Mouse (Mus musculus) forebrain, embryonic 13.5 days (tissue): ENCODE measurements around the gene Hdac9. TPM values are rescaled to one million over a fixed set of nuclear protein-coding genes. Genes with fewer than 3 reads are reported as not detected.

Experiments
- ATAC-seq: fragments of 200-750 bp; cut with Nextera tagmentation; 2 replicates; pipeline ENCODE4 v1.8.0; 2017
- H3K27ac ChIP-seq: fragments of 300-500 bp; sonication (generic); 2 replicates; pipeline ENCODE4 v1.5.1; 2015; ENCODE audit warnings: inconsistent platforms, mild to moderate bottlenecking, moderate library complexity
- H3K27me3 ChIP-seq: fragments of 300-500 bp; sonication (generic); 2 replicates; pipeline ENCODE4 v1.6.1; 2015; ENCODE audit warnings: mild to moderate bottlenecking, inconsistent platforms
- H3K36me3 ChIP-seq: fragments of 300-500 bp; sonication (generic); 2 replicates; pipeline ENCODE4 v1.6.1; 2015; ENCODE audit warnings: mild to moderate bottlenecking, inconsistent platforms; ENCODE audit not compliant: poor library complexity, severe bottlenecking
- H3K4me1 ChIP-seq: fragments of 300-500 bp; sonication (generic); 2 replicates; pipeline ENCODE4 v1.6.1; 2015; ENCODE audit warnings: inconsistent platforms
- H3K4me2 ChIP-seq: fragments of 300-500 bp; sonication (generic); 2 replicates; pipeline ENCODE4 v1.6.1; 2015; ENCODE audit warnings: inconsistent platforms, mild to moderate bottlenecking, moderate library complexity
- H3K4me3 ChIP-seq: fragments of 300-500 bp; sonication (generic); 2 replicates; pipeline ENCODE4 v1.5.1; 2015; ENCODE audit warnings: mild to moderate bottlenecking, inconsistent platforms
- H3K9ac ChIP-seq: fragments of 300-500 bp; sonication (generic); 2 replicates; pipeline ENCODE4 v1.6.1; 2015; ENCODE audit warnings: mild to moderate bottlenecking, inconsistent platforms
- H3K9me3 ChIP-seq: fragments of 300-500 bp; sonication (generic); replicated peaks from 2 replicates; pipeline ENCODE4 v1.6.1; 2016; ENCODE audit warnings: inconsistent platforms
- WGBS: fragments of 180-500 bp; shearing (Covaris S2); methylation state at CpG from one replicate; pipeline ENCODE4 v1.1.7; 2015; 5-methylcytosine and 5-hydroxymethylcytosine counted together
- polyA plus RNA-seq: library from polyadenylated mRNA; unstranded; fragments of >200 nt; fragmentation: Nextera tagmentation; extraction: Ambion mirVana; gene quantifications from 2 replicates; pipeline ENCODE4 v1.2.1, GENCODE M21; 2015

Hdac9 gene
- polyA plus RNA-seq, 1 experiment from 2014 or later = 10.5 TPM

GRCm38 (mm10) chr12:34284888-34285287 lies 632.0 kb downstream of the Hdac9 start:
- no peaks in the 10 kb centered on the region for H3K4me1 ChIP-seq
- no peaks in the 10 kb centered on the region for H3K9me3 ChIP-seq
- no peak for ATAC-seq
- H3K27ac ChIP-seq = no peak overlapping the region
- H3K36me3 ChIP-seq = no peaks in the 10 kb centered on the region
- H3K4me2 ChIP-seq = no peak overlapping the region
- no peak overlapping the region for H3K4me3 ChIP-seq
- H3K27me3 ChIP-seq = no peaks in the 10 kb centered on the region
- no peak overlapping the region for H3K9ac ChIP-seq

GRCm38 (mm10) chr12:34284396-34284795 lies 632.5 kb downstream of the Hdac9 start:
- Histone ChIP-seq H3K27ac (no peak overlapping the region), H3K9me3 (no peaks in the 10 kb centered on the region), H3K36me3 (no peaks in the 10 kb centered on the region), H3K4me3 (no peak overlapping the region), H3K9ac (no peak overlapping the region), H3K4me1 (no peaks in the 10 kb centered on the region), H3K27me3 (no peaks in the 10 kb centered on the region), H3K4me2 (no peak overlapping the region)
- no peak for ATAC-seq
- 88% methylated on average over 3 of the region's 3 CpGs for WGBS

DNA sequence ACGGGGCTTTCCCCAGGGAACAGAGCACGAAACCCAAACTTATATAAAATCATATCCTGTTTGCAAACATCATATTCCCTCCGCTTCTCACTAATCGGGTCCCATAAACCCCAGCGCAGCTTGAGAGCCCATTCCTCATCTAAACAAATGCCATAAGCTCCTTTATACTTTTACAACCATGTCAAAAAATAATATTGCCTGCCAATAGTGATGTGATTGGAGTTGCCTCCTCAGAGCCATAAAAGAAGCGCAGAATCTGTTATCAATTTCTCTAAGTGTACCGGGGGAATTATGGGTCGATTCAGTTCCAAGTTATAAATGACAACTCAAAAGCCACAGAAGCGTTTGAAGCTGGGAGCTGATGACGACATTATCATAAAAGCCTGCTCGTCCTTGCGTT lies 638.1 kb downstream of the Hdac9 start:
- WGBS = 82% methylated on average over 12 of the region's 12 CpGs
- Histone ChIP-seq H3K4me1 (no peaks in the 10 kb centered on the region), H3K36me3 (no peaks in the 10 kb centered on the region), H3K27ac (no peak overlapping the region), H3K4me2 (no peak overlapping the region), H3K9me3 (no peaks in the 10 kb centered on the region), H3K4me3 (no peak overlapping the region), H3K27me3 (no peaks in the 10 kb centered on the region), H3K9ac (no peak overlapping the region)
- no peak for ATAC-seq

DNA sequence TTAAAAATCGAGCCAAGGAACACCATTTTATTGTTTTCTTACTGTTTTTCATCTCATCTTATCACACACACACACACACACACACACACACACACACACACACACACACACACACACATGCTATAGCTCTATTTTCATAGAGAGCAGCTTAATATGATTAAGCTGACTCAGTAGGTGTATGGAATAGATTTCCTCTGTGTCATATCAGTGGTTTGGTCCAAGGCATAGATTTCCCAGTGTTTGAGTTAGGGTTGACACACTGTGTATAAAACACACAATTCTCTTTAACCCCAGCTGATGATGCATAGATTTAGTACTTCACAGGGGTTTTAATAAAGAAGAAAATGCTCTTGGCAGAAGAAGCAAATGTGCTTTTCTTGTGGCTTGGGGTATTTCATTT lies 643.1 kb downstream of the Hdac9 start:
- Histone ChIP-seq H3K9ac (no peak overlapping the region), H3K36me3 (no peaks in the 10 kb centered on the region), H3K4me2 (no peak overlapping the region), H3K27ac (no peak overlapping the region), H3K27me3 (no peaks in the 10 kb centered on the region), H3K9me3 (no peaks in the 10 kb centered on the region), H3K4me1 (no peaks in the 10 kb centered on the region), H3K4me3 (no peak overlapping the region)
- WGBS = 73% methylated on average over 1 of the region's 1 CpGs
- ATAC-seq = no peak

DNA sequence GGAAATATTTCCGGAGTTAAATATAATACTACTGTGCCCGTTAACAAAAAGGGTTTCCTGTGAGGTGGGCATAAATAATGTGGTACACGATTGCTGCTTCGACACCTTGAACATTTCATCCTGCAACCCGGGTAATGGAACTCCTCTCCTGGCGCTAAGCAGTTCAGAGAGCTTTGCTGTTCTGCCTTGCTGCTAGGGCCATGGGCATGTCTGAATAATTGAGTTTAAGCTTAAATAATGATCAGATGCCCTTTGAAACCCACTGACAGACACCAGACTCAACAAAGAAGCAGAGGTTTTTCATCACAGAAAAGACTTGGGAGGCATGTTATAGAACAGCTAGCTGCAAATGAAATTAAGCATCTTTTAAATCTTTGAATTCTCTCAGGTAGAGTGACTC lies 646.8 kb downstream of the Hdac9 start:
- H3K36me3 ChIP-seq = no peaks in the 10 kb centered on the region
- H3K4me1 ChIP-seq = no peaks in the 10 kb centered on the region
- no peak overlapping the region for H3K4me2 ChIP-seq
- H3K27me3 ChIP-seq = no peaks in the 10 kb centered on the region
- no peak overlapping the region for H3K9ac ChIP-seq
- 68% methylated on average over 6 of the region's 6 CpGs for WGBS
- no peak overlapping the region for H3K4me3 ChIP-seq
- no peaks in the 10 kb centered on the region for H3K9me3 ChIP-seq
- no peak for ATAC-seq
- H3K27ac ChIP-seq = no peak overlapping the region

- no peak for ATAC-seq
- Histone ChIP-seq H3K4me1 (no peaks in the 10 kb centered on the region), H3K27ac (no peak overlapping the region), H3K9ac (no peak overlapping the region), H3K9me3 (no peaks in the 10 kb centered on the region), H3K4me3 (no peak overlapping the region), H3K36me3 (no peaks in the 10 kb centered on the region), H3K4me2 (no peak overlapping the region), H3K27me3 (no peaks in the 10 kb centered on the region)
- 81% methylated on average over 13 of the region's 13 CpGs for WGBS
Measured at GRCm38 (mm10) chr12:34269472-34270040, 647.3 kb downstream of the Hdac9 start.

DNA sequence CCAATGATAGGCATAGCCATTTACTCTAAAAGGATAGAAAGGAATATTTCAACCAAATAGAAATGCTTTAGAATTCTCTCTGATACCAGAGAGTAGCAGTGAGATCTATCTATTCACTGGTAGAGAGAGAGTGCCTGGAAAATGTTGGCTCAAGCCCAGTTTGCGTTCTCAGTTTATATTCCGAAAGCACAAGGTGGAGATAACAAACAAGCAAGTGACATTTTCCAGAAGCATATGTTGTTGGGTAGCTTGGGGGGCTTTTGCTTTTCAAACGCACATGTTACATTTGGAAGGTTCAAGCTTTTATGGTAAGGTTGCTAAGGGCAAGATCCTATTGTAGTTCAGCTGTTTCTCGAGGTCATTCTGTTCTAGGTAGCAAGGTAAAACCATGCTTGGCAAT lies 657.2 kb downstream of the Hdac9 start:
- no peaks in the 10 kb centered on the region for H3K36me3 ChIP-seq
- WGBS = 86% methylated on average over 4 of the region's 4 CpGs
- no peak for ATAC-seq

GRCm38 (mm10) chr12:34249160-34249559 lies 667.7 kb downstream of the Hdac9 start:
- H3K9ac ChIP-seq = no peak overlapping the region

More for the DNA sequence above, 657.2 kb downstream of the Hdac9 start:
- H3K27ac ChIP-seq = no peak overlapping the region
- H3K4me3 ChIP-seq = no peak overlapping the region
- no peaks in the 10 kb centered on the region for H3K4me1 ChIP-seq
- no peak overlapping the region for H3K9ac ChIP-seq
- H3K4me2 ChIP-seq = no peak overlapping the region
- H3K27me3 ChIP-seq = no peaks in the 10 kb centered on the region
- H3K9me3 ChIP-seq = no peaks in the 10 kb centered on the region

DNA sequence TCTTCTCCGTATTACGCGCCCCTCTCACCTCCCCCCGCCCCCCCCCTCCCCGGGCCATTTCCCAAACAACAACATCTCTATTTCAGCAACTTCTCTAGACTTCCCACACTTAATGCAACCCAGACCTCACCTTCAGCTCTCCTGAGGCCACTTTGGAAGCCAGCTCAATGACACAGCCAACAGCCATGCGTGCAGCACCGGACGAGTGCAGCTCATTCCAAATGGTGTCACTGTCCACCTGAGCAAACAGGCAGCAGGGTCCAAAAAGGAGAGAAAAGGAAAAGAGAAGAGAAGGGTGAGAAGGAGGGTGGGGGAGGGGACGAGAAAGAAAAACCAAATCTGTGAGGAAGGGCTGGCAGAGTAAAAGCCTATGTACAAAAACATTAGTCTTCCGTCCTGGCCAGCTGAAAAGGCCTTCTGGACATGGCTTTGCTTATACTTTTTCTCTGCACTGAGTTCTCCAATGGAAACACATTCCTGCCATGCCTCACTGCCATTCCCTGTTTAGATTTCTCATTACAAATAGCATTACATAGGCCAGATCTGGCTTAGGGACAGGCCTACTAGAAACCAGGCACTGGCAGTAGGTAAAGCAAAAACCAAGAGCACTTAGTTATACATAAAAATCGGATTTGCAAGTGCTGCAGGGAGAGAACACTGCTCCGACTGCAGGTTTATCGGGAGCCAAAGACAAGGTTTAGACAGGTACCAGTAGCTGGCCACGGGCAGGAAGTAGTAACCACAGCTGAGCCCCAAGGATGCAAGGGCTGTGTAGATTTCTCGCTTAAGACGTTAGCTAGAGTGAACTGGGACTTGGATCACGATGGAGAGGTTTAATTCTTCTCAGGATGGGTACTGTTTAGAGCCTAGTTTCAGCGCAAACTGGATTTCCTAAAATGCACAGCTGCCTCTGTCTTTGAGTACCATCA lies 668.4 kb downstream of the Hdac9 start:
- H3K27ac ChIP-seq = no peak overlapping the region
- no peaks in the 10 kb centered on the region for H3K9me3 ChIP-seq
- H3K36me3 ChIP-seq = no peaks in the 10 kb centered on the region
- H3K27me3 ChIP-seq = no peaks in the 10 kb centered on the region
- ATAC-seq = no peak
- no peak overlapping the region for H3K4me2 ChIP-seq
- H3K4me3 ChIP-seq = no peak overlapping the region
- H3K4me1 ChIP-seq = no peaks in the 10 kb centered on the region
- 91% methylated on average over 18 of the region's 18 CpGs for WGBS
- no peak overlapping the region for H3K9ac ChIP-seq

More at GRCm38 (mm10) chr12:34249160-34249559, 667.7 kb downstream of the Hdac9 start:
- ATAC-seq = no peak
- H3K36me3 ChIP-seq = no peaks in the 10 kb centered on the region
- H3K27me3 ChIP-seq = no peaks in the 10 kb centered on the region
- no peaks in the 10 kb centered on the region for H3K9me3 ChIP-seq
- 89% methylated on average over 1 of the region's 1 CpGs for WGBS
- no peak overlapping the region for H3K4me3 ChIP-seq
- no peak overlapping the region for H3K4me2 ChIP-seq
- no peaks in the 10 kb centered on the region for H3K4me1 ChIP-seq
- no peak overlapping the region for H3K27ac ChIP-seq

- Histone ChIP-seq H3K4me2 (no peak overlapping the region), H3K27me3 (no peaks in the 10 kb centered on the region), H3K36me3 (no peaks in the 10 kb centered on the region), H3K4me3 (no peak overlapping the region), H3K9ac (no peak overlapping the region), H3K4me1 (no peaks in the 10 kb centered on the region), H3K9me3 (no peaks in the 10 kb centered on the region), H3K27ac (no peak overlapping the region)
- WGBS = 91% methylated on average over 3 of the region's 3 CpGs
- no peak for ATAC-seq
Measured at GRCm38 (mm10) chr12:34238796-34239195, 678.1 kb downstream of the Hdac9 start.

DNA sequence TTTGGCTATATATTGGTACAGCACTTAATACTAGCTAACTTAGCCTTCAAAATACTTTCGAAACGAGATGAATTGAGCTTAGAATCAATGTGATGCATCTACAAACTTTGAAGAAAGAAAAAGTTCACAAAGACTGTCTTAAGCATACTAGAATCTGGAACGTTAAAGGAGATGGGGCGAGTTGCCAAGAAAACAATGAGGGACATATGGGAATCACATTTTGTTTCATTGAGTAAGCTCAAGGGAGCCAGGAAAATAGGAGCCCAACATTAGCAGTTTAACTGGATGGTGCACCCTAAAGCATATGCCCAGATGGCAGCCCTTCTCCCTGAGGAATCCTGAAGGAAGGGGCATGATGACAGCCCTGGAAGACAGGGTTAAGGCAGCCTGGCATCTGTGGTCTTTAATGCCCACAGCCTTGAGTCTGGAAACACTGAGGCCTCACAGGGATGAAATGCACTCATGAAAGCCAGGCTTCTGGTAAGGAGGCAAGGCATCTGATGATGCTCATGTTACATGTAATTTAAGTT lies 685.2 kb downstream of the Hdac9 start:
- no peaks in the 10 kb centered on the region for H3K36me3 ChIP-seq
- H3K4me2 ChIP-seq = no peak overlapping the region
- H3K4me1 ChIP-seq = no peaks in the 10 kb centered on the region
- peak; percentile 51; the same call in 1 of the 2 replicates for ATAC-seq
- no peaks in the 10 kb centered on the region for H3K27me3 ChIP-seq
- no peaks in the 10 kb centered on the region for H3K9me3 ChIP-seq
- H3K27ac ChIP-seq = no peak overlapping the region
- H3K9ac ChIP-seq = no peak overlapping the region
- H3K4me3 ChIP-seq = no peak overlapping the region
- WGBS = 84% methylated on average over 4 of the region's 4 CpGs

DNA sequence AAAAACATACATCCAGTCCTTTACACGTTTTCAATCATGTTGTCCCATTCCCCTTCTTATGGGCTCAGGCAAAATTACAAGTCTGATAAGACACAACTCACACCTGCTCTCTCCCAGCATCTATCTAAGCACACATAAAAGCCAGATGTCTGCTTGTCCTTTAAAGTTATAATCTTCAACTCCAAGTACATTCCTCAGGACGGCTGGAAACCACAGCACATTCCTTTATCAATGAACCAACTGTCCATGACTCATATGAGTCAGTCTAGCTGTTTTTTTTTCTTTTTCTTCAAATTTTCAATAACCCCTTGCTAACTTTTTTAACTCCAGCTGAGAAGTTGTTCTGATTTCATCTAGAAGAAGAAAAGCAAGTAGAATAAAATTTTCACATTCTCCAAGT lies 692.4 kb downstream of the Hdac9 start:
- H3K4me3 ChIP-seq = no peak overlapping the region
- no peak for ATAC-seq
- no peaks in the 10 kb centered on the region for H3K36me3 ChIP-seq
- H3K27ac ChIP-seq = no peak overlapping the region
- H3K9ac ChIP-seq = no peak overlapping the region
- 76% methylated on average over 2 of the region's 2 CpGs for WGBS
- H3K4me2 ChIP-seq = no peak overlapping the region
- H3K27me3 ChIP-seq = no peaks in the 10 kb centered on the region
- H3K9me3 ChIP-seq = no peaks in the 10 kb centered on the region
- H3K4me1 ChIP-seq = peaks cover 8% of the 10 kb centered on the region
